Mouse (Mus musculus) lung, embryonic 16.5 days (tissue): ENCODE measurements around the gene Gm33543. TPM values are rescaled to one million over a fixed set of nuclear protein-coding genes. Genes with fewer than 3 reads are reported as not detected.

Source experiments
- ATAC-seq: fragments of 200-750 bp; cut with Nextera tagmentation; 2 replicates; pipeline ENCODE4 v1.8.0; 2017; ENCODE audit warnings: low read depth, mild to moderate bottlenecking, moderate library complexity
- H3K27ac ChIP-seq: fragments of 300-500 bp; sonication (generic); 2 replicates; pipeline ENCODE4 v1.5.1; 2014; ENCODE audit warnings: mild to moderate bottlenecking, control low read depth, low read length
- H3K27me3 ChIP-seq: fragments of 300-500 bp; sonication (generic); 2 replicates; pipeline ENCODE4 v1.6.1; 2014; ENCODE audit warnings: low read depth, low read length, mixed read lengths; ENCODE audit not compliant: control insufficient read depth, insufficient read depth
- H3K36me3 ChIP-seq: fragments of 300-500 bp; sonication (generic); 2 replicates; pipeline ENCODE4 v1.6.1; 2014; ENCODE audit warnings: low read length; ENCODE audit not compliant: control insufficient read depth, insufficient read depth
- H3K4me1 ChIP-seq: fragments of 300-500 bp; sonication (generic); replicated peaks from 2 replicates; pipeline ENCODE4 v1.6.1; 2014; ENCODE audit warnings: low read length, mixed read lengths; ENCODE audit not compliant: control insufficient read depth, insufficient read depth
- H3K4me2 ChIP-seq: fragments of 300-500 bp; sonication (generic); 2 replicates; pipeline ENCODE4 v1.6.1; 2014; ENCODE audit warnings: low read depth, low read length, control low read depth
- H3K4me3 ChIP-seq: fragments of 300-500 bp; sonication (generic); 2 replicates; pipeline ENCODE4 v1.5.1; 2014; ENCODE audit warnings: mild to moderate bottlenecking, low read length, control low read depth
- H3K9ac ChIP-seq: fragments of 300-500 bp; sonication (generic); 2 replicates; pipeline ENCODE4 v1.6.1; 2014; ENCODE audit warnings: low read length, control low read depth
- H3K9me3 ChIP-seq: fragments of 300-500 bp; sonication (generic); 2 replicates; pipeline ENCODE4 v1.6.1; 2016; ENCODE audit warnings: low read length; ENCODE audit not compliant: control insufficient read depth
- WGBS: fragments of 180-500 bp; shearing (Covaris S2); extraction: QIAGEN DNeasy Blood & Tissue Kit; methylation state at CpG from one replicate; pipeline ENCODE4 v1.1.7; 2014; 5-methylcytosine and 5-hydroxymethylcytosine counted together
- polyA plus RNA-seq: library from polyadenylated mRNA; unstranded; fragments of >200 nt; fragmentation: Nextera tagmentation; extraction: Ambion mirVana; gene quantifications from 2 replicates; pipeline ENCODE4 v1.2.1, GENCODE M21; 2015

Gene Gm33543
- polyA plus RNA-seq, 1 experiment from 2014 or later, result not detected

DNA sequence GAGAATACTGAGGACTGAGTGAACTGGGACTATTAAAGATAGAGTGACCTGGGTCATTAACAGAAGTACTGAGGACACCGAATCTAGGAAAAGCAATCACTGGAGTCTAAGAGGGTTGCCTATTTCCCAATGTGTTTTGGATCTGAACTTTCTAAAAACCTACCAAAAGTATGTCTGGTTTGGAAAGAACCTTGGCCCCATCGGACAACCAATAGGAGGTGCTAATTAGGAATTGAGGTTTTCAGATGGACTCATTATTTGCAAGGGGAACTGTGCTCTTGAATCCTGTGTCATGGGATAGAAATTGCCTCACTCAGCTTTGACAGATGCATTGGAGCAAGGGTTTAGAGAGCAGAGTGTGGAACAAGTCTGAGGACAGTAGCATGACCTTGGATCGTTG is 1.5 kb downstream of the Gm33543 start:
- Histone ChIP-seq H3K4me3 (no peak overlapping the region), H3K27me3 (no peaks in the 10 kb centered on the region), H3K36me3 (no peaks in the 10 kb centered on the region), H3K4me2 (no peak overlapping the region), H3K27ac (no peak overlapping the region), H3K9me3 (no peaks in the 10 kb centered on the region), H3K4me1 (no peaks in the 10 kb centered on the region), H3K9ac (no peak overlapping the region)
- no peak for ATAC-seq
- WGBS, result 89% methylated on average over 3 of the region's 3 CpGs

- 83% methylated on average over 3 of the region's 3 CpGs for WGBS
- ATAC-seq, result no peak
- H3K4me1 ChIP-seq, result no peaks in the 10 kb centered on the region
- no peak overlapping the region for H3K4me2 ChIP-seq
- H3K9ac ChIP-seq, result no peak overlapping the region
- H3K27ac ChIP-seq, result no peak overlapping the region
- no peaks in the 10 kb centered on the region for H3K36me3 ChIP-seq
- H3K9me3 ChIP-seq, result no peaks in the 10 kb centered on the region
- H3K27me3 ChIP-seq, result no peaks in the 10 kb centered on the region
- no peak overlapping the region for H3K4me3 ChIP-seq
These were observed 2.9 kb downstream of the Gm33543 start for GRCm38 (mm10) chr10:95839803-95840202.

DNA sequence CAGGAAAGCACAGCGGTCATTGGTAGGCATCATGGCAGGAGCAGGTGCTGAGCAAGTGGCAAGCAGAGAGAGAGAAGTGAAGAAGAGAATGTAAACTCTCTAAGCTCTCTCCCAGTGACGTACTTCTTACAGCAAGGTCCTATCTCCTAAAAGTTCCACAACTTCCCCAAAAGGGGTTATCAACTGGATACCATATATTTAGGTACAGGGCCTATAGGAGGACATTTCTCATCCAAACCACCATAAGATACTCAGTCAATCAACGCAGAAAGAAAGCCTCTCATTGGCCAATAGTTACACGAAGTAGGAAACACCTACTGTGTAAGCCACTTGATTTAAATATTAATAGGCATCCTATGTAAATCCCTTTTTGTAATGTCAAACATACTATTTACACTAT is 3.7 kb downstream of the Gm33543 start:
- no peaks in the 10 kb centered on the region for H3K4me1 ChIP-seq
- no peak overlapping the region for H3K9ac ChIP-seq
- H3K9me3 ChIP-seq, result no peaks in the 10 kb centered on the region
- ATAC-seq, result no peak
- no peaks in the 10 kb centered on the region for H3K36me3 ChIP-seq
- no peak overlapping the region for H3K4me3 ChIP-seq
- WGBS, result 87% methylated on average over 4 of the region's 4 CpGs
- no peaks in the 10 kb centered on the region for H3K27me3 ChIP-seq
- no peak overlapping the region for H3K27ac ChIP-seq
- no peak overlapping the region for H3K4me2 ChIP-seq

DNA sequence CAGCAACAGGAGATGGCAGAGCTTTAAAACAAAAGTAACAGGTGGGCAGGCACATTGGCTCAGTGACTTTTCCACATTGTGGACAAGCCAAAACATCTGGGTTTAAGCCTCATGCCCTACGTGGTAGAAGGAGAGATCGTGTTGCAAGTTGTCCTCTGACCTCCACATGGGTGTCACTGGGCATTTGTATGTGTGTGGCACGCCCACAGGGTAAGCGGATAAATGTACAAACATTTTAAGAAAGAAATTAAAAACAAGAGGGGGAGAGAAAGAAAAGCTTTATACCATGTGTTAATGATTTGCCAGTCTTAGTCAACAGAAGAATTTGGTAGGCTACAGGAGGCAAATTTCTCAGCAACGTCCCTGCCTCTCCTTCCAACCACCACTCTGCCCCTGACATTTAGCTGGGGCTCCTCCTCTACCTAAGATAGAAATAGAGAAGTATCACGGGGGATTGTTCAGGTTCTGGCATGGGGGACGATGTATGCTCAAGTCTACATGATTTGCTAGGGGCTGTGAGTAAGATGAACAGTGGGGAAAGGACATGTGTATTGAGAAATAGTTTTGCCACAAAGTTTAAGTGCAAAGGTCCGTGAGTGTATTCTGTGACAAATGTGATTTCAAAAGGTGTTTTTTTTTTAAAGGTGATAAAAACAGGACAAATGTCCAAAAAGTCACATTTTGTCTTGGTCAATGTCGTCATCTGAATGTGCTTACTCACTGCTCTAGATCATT is 6.0 kb downstream of the Gm33543 start:
- H3K27ac ChIP-seq, result no peak overlapping the region
- no peaks in the 10 kb centered on the region for H3K27me3 ChIP-seq
- no peaks in the 10 kb centered on the region for H3K36me3 ChIP-seq
- no peak for ATAC-seq
- no peak overlapping the region for H3K9ac ChIP-seq
- no peak overlapping the region for H3K4me2 ChIP-seq
- 66% methylated on average over 9 of the region's 9 CpGs for WGBS
- H3K4me1 ChIP-seq, result no peaks in the 10 kb centered on the region
- no peaks in the 10 kb centered on the region for H3K9me3 ChIP-seq
- H3K4me3 ChIP-seq, result no peak overlapping the region

DNA sequence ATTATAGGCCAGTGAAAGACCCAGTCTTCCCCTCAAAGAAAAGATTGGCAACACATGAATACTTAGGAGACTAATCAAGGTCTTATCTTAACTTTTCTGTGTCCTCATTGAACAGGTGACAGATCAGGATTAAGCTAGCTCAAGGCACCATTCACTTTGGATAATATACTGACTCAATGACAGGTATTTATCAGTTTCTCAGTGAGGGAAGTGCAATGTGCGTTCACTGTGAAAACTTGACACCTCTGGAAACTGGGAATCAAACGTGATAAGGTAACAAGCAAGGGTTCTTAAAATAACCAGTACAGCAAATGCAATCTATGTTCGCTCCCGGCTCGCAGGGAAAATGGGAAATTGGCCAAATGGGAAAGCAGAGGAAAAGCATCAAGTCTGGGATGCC is 11.8 kb downstream of the Gm33543 start:
- Histone ChIP-seq H3K4me1 (0 out of 2 replicates have a peak, but pooled peaks cover 3% of the 10 kb centered on the region), H3K4me2 (no peak overlapping the region), H3K4me3 (no peak overlapping the region), H3K9me3 (no peaks in the 10 kb centered on the region), H3K27ac (no peak overlapping the region), H3K36me3 (no peaks in the 10 kb centered on the region), H3K9ac (no peak overlapping the region), H3K27me3 (no peaks in the 10 kb centered on the region)
- WGBS, result 51% methylated on average over 5 of the region's 5 CpGs
- no peak for ATAC-seq

- Histone ChIP-seq H3K27me3 (no peaks in the 10 kb centered on the region), H3K9me3 (no peaks in the 10 kb centered on the region), H3K27ac (no peak overlapping the region), H3K9ac (no peak overlapping the region), H3K4me2 (no peak overlapping the region), H3K36me3 (no peaks in the 10 kb centered on the region), H3K4me1 (0 out of 2 replicates have a peak, but pooled peaks cover 3% of the 10 kb centered on the region), H3K4me3 (no peak overlapping the region)
- peak; percentile 26; the same call in 1 of the 2 replicates for ATAC-seq
These were observed 13.3 kb downstream of the Gm33543 start for GRCm38 (mm10) chr10:95829471-95829870.

DNA sequence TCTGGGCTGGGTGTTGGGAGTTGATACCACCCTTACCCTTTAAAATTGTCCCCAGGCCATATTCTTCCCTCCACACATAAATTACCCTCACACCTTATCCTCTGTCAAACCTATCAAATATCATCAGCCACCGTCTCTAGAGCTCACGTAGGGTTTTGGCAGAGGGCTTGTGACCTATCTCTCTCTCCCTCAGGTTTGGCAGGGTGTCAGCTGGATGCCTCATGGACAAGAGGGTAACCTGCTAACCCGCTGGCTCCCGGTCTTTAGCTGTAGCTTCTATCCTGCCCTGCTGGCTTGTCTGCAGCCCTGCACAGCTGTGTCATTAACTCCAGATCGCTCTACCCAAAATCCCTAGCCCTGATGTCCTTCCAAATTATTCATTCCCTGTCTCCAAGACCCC is 14.4 kb downstream of the Gm33543 start:
- ATAC-seq, result no peak
- H3K27ac ChIP-seq, result no peak overlapping the region

DNA sequence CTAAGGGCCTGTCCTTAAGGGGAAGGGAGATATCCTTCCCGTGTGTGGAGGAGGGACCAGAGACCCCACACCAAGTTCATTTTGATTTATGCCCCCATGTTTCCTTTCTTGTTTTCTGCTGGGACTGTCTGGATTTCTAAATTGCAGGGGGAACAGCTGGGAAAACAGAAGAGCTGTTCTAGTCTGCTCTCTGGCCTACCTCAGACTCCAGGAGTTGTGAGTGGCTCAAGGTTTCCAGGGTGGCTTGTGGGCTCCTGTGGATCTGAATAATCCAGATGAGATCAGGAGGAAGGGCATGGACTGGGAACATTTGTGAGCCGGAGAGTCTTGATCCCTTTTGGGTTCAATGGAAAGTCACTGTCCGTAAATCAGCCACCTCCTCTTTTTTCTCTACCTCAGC is 17.1 kb downstream of the Gm33543 start:
- Histone ChIP-seq H3K36me3 (no peaks in the 10 kb centered on the region), H3K4me3 (no peak overlapping the region), H3K27me3 (no peaks in the 10 kb centered on the region), H3K27ac (no peak overlapping the region), H3K9me3 (no peaks in the 10 kb centered on the region), H3K9ac (no peak overlapping the region), H3K4me1 (0 out of 2 replicates have a peak, but pooled peaks cover 3% of the 10 kb centered on the region), H3K4me2 (no peak overlapping the region)
- ATAC-seq, result no peak
- 50% methylated on average over 3 of the region's 3 CpGs for WGBS

More for the DNA sequence above, 14.4 kb downstream of the Gm33543 start:
- no peak overlapping the region for H3K4me3 ChIP-seq
- H3K9ac ChIP-seq, result no peak overlapping the region
- H3K27me3 ChIP-seq, result no peaks in the 10 kb centered on the region
- H3K4me2 ChIP-seq, result no peak overlapping the region
- H3K4me1 ChIP-seq, result 0 out of 2 replicates have a peak, but pooled peaks cover 3% of the 10 kb centered on the region
- WGBS, result 63% methylated on average over 5 of the region's 5 CpGs
- H3K36me3 ChIP-seq, result no peaks in the 10 kb centered on the region
- no peaks in the 10 kb centered on the region for H3K9me3 ChIP-seq

GRCm38 (mm10) chr10:95818506-95818905 is 24.2 kb downstream of the Gm33543 start:
- Histone ChIP-seq H3K4me1 (peaks cover 8% of the 10 kb centered on the region; the same call in 1 of the 2 replicates), H3K9me3 (no peaks in the 10 kb centered on the region), H3K4me2 (no peak overlapping the region), H3K9ac (no peak overlapping the region), H3K36me3 (no peaks in the 10 kb centered on the region), H3K27me3 (no peaks in the 10 kb centered on the region), H3K4me3 (no peak overlapping the region), H3K27ac (no peak overlapping the region)
- ATAC-seq, result no peak
- 86% methylated on average over 2 of the region's 2 CpGs for WGBS
